Mouse (Mus musculus): ENCODE results near the gene Casp2. TPM values are rescaled to one million over a fixed set of nuclear protein-coding genes. Genes with fewer than 3 reads are reported as not detected.
A peak's percentile ranks its signal among the peaks of the same experiment; 100 is the strongest.

Casp2 gene
- polyA plus RNA-seq, 1 experiment: 37.5 TPM

DNA sequence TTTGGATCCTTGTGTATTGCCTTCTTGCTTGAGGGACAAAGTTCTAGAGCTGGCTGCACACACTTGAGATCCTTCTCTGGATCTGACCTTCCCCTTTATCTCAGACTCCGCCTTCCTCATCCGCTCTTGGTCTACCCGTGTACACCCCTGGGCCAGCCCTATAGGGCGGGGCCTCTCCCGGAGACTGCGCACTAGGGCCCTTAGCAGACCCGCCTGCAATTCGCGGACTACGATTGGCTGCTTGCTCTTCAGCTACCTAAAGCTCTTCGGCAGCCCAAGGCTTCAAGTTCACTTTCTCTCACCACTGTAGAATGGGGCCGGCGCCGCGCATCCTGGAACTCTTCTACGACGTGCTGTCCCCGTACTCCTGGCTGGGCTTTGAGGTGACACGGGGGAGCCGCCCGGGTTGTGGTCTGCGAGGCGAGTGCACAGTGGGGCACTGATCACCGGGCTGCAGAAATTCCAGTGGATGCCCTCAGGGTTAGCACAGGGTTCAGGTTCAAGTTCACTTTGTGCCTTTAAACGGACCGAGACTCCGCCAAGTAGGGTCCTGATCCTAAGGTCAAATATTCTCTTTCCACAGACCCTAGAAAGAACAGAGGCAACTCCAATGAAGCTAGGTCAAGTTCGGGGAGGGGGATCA, 19.0 kb upstream of the Casp2 start, which contains the start of gene Gstk1:
Gene Gstk1, plus strand, starts transcription at position 225 of the 643 bp plus-strand sequence.
- H3K4me1 ChIP-seq (ENCODE audit: control insufficient read depth, insufficient read depth, low read length): peaks cover 2% of the 10 kb centered on the region; the same call in 1 of the 2 replicates
- no peak for TF ChIP-seq POLR2A (IDR thresholded peaks at IDR 0.05; ENCODE audit: borderline replicate concordance, low read depth, low read length)
- no peak for TF ChIP-seq CTCF (IDR thresholded peaks at IDR 0.05; ENCODE audit: low read depth, low read length)
- peak within 1 kb of the TSS; percentile 60 for H3K4me3 ChIP-seq (ENCODE audit: insufficient read depth, low read length)
- H3K27ac ChIP-seq (ENCODE audit: insufficient read depth, low read depth, low read length): no peak within 1 kb of the TSS

DNA sequence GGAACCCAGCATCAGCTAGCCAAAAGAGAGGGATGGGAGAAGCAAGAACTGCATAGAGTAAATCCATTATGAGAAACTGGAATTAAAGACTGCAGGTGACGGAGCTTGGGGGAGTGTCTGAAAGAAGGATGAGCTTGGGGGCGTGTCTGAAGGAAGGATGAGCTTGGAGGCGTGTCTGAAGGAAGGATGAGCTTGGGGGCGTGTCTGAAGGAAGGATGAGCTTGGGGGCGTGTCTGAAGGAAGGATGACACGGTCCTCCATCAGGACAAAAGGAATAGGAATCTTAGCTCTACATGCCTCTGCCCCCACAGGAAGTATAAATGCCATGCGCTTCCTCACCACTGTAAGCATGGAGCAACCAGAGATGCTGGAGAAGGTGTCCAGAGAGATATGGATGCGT, 17.6 kb upstream of the Casp2 start:
- peaks cover 2% of the 10 kb centered on the region; the same call in 1 of the 2 replicates for H3K4me1 ChIP-seq (ENCODE audit: control insufficient read depth, insufficient read depth, low read length)
- H3K4me3 ChIP-seq (ENCODE audit: insufficient read depth, low read length): no peak overlapping the region
- no peak overlapping the region for H3K27ac ChIP-seq (ENCODE audit: insufficient read depth, low read depth, low read length)
- TF ChIP-seq POLR2A (IDR thresholded peaks at IDR 0.05; ENCODE audit: borderline replicate concordance, low read depth, low read length) (no peak), CTCF (IDR thresholded peaks at IDR 0.05; ENCODE audit: low read depth, low read length) (no peak)

GRCm38 (mm10) chr6:42247981-42248380, 16.8 kb upstream of the Casp2 start:
- Histone ChIP-seq H3K4me3 (ENCODE audit: insufficient read depth, low read length) (no peak overlapping the region), H3K4me1 (ENCODE audit: control insufficient read depth, insufficient read depth, low read length) (peaks cover 2% of the 10 kb centered on the region; the same call in 1 of the 2 replicates), H3K27ac (ENCODE audit: insufficient read depth, low read depth, low read length) (no peak overlapping the region)
- TF ChIP-seq CTCF (IDR thresholded peaks at IDR 0.05; ENCODE audit: low read depth, low read length) (no peak), POLR2A (IDR thresholded peaks at IDR 0.05; ENCODE audit: borderline replicate concordance, low read depth, low read length) (no peak)

DNA sequence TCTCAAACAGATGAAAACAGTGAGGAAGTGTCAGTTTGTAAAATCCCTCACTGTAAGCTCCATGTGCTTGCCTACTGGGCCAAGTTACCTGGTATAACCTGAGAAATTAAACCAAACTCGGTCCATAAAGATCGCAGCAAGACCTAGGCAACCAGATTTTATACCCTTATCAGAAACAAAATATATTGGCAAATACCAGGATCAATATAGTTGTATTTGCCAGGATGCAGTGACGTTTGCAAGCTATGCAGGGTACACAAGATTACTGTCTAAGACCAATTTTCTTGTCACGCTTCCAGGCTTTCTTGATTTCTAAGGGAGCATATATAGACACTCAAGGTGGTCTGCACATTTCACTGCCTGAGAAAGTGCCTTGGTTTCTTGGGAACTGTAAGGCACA, 13.0 kb upstream of the Casp2 start:
- Histone ChIP-seq H3K4me1 (ENCODE audit: control insufficient read depth, insufficient read depth, low read length) (no peaks in the 10 kb centered on the region), H3K4me3 (ENCODE audit: insufficient read depth, low read length) (no peak overlapping the region), H3K27ac (ENCODE audit: insufficient read depth, low read depth, low read length) (no peak overlapping the region)
- TF ChIP-seq CTCF (IDR thresholded peaks at IDR 0.05; ENCODE audit: low read depth, low read length): no peak
- TF ChIP-seq POLR2A (IDR thresholded peaks at IDR 0.05; ENCODE audit: borderline replicate concordance, low read depth, low read length): no peak

- no peaks in the 10 kb centered on the region for H3K4me1 ChIP-seq (ENCODE audit: control insufficient read depth, insufficient read depth, low read length)
- no peak overlapping the region for H3K27ac ChIP-seq (ENCODE audit: insufficient read depth, low read depth, low read length)
- TF ChIP-seq CTCF (IDR thresholded peaks at IDR 0.05; ENCODE audit: low read depth, low read length) (no peak), POLR2A (IDR thresholded peaks at IDR 0.05; ENCODE audit: borderline replicate concordance, low read depth, low read length) (no peak)
- H3K4me3 ChIP-seq (ENCODE audit: insufficient read depth, low read length): no peak overlapping the region
These were observed 11.7 kb upstream of the Casp2 start for GRCm38 (mm10) chr6:42253103-42253502.

GRCm38 (mm10) chr6:42257303-42257863, 7.4 kb upstream of the Casp2 start:
- TF ChIP-seq CTCF (IDR thresholded peaks at IDR 0.05; ENCODE audit: low read depth, low read length) (0 out of 2 replicates have a peak, but pooled peaks have one; percentile 11), POLR2A (IDR thresholded peaks at IDR 0.05; ENCODE audit: borderline replicate concordance, low read depth, low read length) (no peak)
- Histone ChIP-seq H3K4me3 (ENCODE audit: insufficient read depth, low read length) (no peak overlapping the region), H3K27ac (ENCODE audit: insufficient read depth, low read depth, low read length) (no peak overlapping the region), H3K4me1 (ENCODE audit: control insufficient read depth, insufficient read depth, low read length) (no peaks in the 10 kb centered on the region)

- Histone ChIP-seq H3K4me1 (ENCODE audit: control insufficient read depth, insufficient read depth, low read length) (no peaks in the 10 kb centered on the region), H3K27ac (ENCODE audit: insufficient read depth, low read depth, low read length) (no peak overlapping the region), H3K4me3 (ENCODE audit: insufficient read depth, low read length) (no peak overlapping the region)
These were observed 4.4 kb upstream of the Casp2 start for GRCm38 (mm10) chr6:42260430-42260829.

DNA sequence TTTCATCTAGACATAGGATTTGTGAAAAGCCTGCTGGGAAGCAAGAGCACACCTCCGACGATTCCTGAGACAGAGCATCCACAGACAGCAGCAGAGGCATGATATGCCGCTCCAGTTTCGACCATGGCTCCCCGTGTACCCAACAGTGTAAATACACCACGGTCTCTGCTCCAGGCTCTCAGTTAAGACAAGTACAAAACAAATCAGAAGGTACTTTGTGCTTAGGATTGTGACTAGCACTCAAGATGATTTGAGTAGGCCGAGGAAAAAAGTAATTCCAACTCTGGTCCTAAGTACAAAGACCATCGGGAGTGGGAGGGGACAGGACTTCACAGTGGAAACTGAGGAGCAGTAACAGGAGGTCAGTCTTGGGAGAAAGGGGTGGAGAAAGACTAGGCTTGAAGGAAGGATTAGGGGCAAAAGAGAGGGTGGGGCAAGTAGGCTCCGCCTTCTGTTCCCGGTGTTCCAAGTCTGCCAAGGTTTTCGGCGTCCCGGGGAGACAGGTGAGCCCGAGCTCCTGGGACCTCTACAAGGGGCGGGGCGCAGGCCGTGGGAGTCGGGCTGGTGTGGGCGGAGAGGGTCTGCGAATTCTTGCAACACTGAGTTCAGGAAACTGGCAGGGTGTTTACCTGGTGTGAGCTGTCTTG, 3.1 kb upstream of the Casp2 start, which contains the start of gene Tmem139:
Gene Tmem139, plus strand, starts transcription at position 447 of the 647 bp plus-strand sequence.
- Histone ChIP-seq H3K4me3 (ENCODE audit: insufficient read depth, low read length) (no peak within 1 kb of the TSS), H3K27ac (ENCODE audit: insufficient read depth, low read depth, low read length) (no peak within 1 kb of the TSS), H3K4me1 (ENCODE audit: control insufficient read depth, insufficient read depth, low read length) (peaks cover 2% of the 10 kb centered on the region)
- no peak for TF ChIP-seq POLR2A (IDR thresholded peaks at IDR 0.05; ENCODE audit: borderline replicate concordance, low read depth, low read length)
- TF ChIP-seq CTCF (IDR thresholded peaks at IDR 0.05; ENCODE audit: low read depth, low read length): no peak

More at GRCm38 (mm10) chr6:42260430-42260829, 4.4 kb upstream of the Casp2 start:
- TF ChIP-seq CTCF (IDR thresholded peaks at IDR 0.05; ENCODE audit: low read depth, low read length): no peak
- TF ChIP-seq POLR2A (IDR thresholded peaks at IDR 0.05; ENCODE audit: borderline replicate concordance, low read depth, low read length): no peak

GRCm38 (mm10) chr6:42265391-42266330, 876 bp downstream of the Casp2 start:
- TF ChIP-seq POLR2A (IDR thresholded peaks at IDR 0.05; ENCODE audit: borderline replicate concordance, low read depth, low read length) (no peak), CTCF (IDR thresholded peaks at IDR 0.05; ENCODE audit: low read depth, low read length) (no peak)
- Histone ChIP-seq H3K4me1 (ENCODE audit: control insufficient read depth, insufficient read depth, low read length) (peaks cover 11% of the 10 kb centered on the region), H3K27ac (ENCODE audit: insufficient read depth, low read depth, low read length) (peak overlapping the region; percentile 88), H3K4me3 (ENCODE audit: insufficient read depth, low read length) (peak overlapping the region; percentile 93)

All from bone marrow macrophage, adult 2 months (primary cell).